Mouse (Mus musculus): ENCODE measurements around the gene Rwdd2b. TPM values are rescaled to one million over a fixed set of nuclear protein-coding genes. Genes with fewer than 3 reads are reported as not detected.

The Rwdd2b gene
- polyA plus RNA-seq (2015; fragmentation: Nextera tagmentation; extraction: Ambion mirVana): 13.3 and 13.5 TPM in 2 replicates

DNA sequence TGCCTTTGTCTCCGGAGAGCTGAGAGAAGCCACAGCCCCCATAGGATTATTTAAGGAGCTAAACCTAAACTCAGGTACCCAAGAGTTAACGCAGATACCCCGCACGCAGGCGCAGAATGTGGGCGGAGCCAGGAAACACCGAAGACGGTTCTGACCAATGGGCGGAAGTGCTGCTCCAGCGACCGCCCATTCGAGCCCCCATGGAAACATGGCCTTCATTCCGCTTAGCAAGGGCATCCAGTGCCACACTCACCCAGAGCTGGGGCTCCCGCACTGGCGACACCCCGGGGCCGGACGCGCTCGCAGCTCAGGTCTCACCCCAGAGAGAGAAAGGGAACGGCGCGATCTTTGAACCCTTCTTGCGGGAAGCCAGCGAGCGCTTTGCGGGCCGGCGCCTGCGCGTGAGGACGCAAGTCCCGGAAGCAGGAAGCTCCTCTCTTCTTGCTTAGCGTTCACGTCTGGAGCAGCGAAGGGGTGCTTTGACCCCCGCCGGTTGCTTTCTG is at the start of gene Rwdd2b:
TSS of gene Rwdd2b (minus strand) at position 390 of the 503 bp plus-strand sequence.
- Histone ChIP-seq H3K4me3 (peak within 1 kb of the TSS; percentile 69), H3K9ac (peak within 1 kb of the TSS; percentile 87), H3K36me3 (no peaks in the 10 kb centered on the region), H3K4me1 (replicated peaks) (peaks cover 17% of the 10 kb centered on the region), H3K27ac (replicated peaks) (peak within 1 kb of the TSS; percentile 95), H3K4me2 (peak within 1 kb of the TSS; percentile 71), H3K27me3 (peaks cover 6% of the 10 kb centered on the region; the same call in 1 of the 2 replicates), H3K9me3 (no peaks in the 10 kb centered on the region)
- peak; percentile 97 for ATAC-seq (ENCODE audit: low read depth)
- WGBS: under 1% methylated on average over 38 of the region's 38 CpGs

DNA sequence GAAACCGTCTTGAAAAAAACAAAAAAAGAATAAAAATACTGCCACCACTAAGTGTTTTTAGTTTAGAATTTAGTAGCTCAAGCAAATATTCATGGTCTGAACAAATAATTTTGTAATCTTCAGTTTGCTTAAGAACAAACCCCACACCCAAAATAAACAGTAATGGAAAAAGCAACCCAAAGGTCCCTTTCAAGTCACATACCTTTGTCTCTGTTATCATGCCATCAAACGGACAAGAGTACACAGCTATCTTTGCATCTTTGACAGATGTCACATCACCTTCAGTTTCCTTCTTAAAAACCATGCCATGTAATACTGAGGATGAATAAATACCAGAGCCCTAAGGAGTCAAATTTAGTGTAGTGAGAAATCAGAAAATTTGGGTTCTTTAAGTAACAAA is 48.2 kb upstream of the Rwdd2b start:
- Histone ChIP-seq H3K9ac (no peak overlapping the region), H3K27ac (replicated peaks) (no peak overlapping the region), H3K4me2 (no peak overlapping the region), H3K4me1 (replicated peaks) (no peaks in the 10 kb centered on the region), H3K4me3 (no peak overlapping the region), H3K36me3 (peaks cover 98% of the 10 kb centered on the region), H3K9me3 (no peaks in the 10 kb centered on the region), H3K27me3 (no peaks in the 10 kb centered on the region)
- no peak for ATAC-seq (ENCODE audit: low read depth)
- WGBS: 89% methylated on average over 2 of the region's 2 CpGs

DNA sequence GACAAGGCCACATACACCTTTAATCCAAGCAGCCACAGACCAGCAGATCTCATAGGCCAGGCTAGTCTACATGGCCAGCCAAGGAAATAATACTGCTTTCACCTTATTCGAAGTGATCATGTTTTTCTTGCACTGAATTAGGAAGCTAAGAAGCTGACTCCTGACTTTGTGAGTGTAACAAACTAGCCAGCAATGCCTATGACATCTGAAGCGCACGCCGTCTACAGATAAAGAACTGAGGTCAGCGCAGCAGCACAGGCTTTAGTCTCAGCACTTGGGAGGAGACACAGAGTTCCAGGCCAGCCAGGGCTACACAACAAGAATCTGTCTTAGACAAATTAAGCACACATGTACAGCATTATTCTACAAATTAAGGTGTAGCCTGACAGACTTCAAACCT is 46.4 kb upstream of the Rwdd2b start:
- Histone ChIP-seq H3K27me3 (no peaks in the 10 kb centered on the region), H3K4me2 (no peak overlapping the region), H3K4me1 (replicated peaks) (no peaks in the 10 kb centered on the region), H3K9ac (no peak overlapping the region), H3K36me3 (peaks cover 96% of the 10 kb centered on the region), H3K9me3 (no peaks in the 10 kb centered on the region), H3K27ac (replicated peaks) (no peak overlapping the region), H3K4me3 (no peak overlapping the region)
- 95% methylated on average over 5 of the region's 5 CpGs for WGBS
- no peak for ATAC-seq (ENCODE audit: low read depth)

DNA sequence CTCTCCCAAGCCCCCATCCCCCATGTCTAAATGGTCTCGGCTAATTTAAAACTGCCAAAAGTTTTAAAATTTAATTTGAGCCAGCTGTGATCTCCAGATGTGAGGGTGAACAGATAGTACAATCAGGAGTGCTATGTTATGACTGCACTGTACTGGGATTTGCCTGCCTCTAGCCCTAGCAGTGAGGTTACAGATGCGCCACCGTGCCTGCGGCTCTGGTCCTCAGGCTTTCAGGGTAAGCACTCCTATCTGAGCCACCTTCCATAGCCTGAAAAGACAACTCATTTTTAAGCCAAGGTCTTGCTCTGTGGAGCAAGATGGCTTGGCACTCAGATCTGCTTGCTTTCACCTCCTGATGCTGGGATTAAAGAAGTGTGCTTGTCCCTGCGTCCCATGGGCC is 44.0 kb upstream of the Rwdd2b start:
- no peak overlapping the region for H3K9ac ChIP-seq
- H3K36me3 ChIP-seq: peaks cover 90% of the 10 kb centered on the region
- ATAC-seq (ENCODE audit: low read depth): no peak
- H3K27me3 ChIP-seq: no peaks in the 10 kb centered on the region
- no peaks in the 10 kb centered on the region for H3K4me1 ChIP-seq (replicated peaks)
- no peak overlapping the region for H3K4me3 ChIP-seq
- 96% methylated on average over 5 of the region's 5 CpGs for WGBS
- no peak overlapping the region for H3K4me2 ChIP-seq
- H3K27ac ChIP-seq (replicated peaks): no peak overlapping the region
- no peaks in the 10 kb centered on the region for H3K9me3 ChIP-seq

DNA sequence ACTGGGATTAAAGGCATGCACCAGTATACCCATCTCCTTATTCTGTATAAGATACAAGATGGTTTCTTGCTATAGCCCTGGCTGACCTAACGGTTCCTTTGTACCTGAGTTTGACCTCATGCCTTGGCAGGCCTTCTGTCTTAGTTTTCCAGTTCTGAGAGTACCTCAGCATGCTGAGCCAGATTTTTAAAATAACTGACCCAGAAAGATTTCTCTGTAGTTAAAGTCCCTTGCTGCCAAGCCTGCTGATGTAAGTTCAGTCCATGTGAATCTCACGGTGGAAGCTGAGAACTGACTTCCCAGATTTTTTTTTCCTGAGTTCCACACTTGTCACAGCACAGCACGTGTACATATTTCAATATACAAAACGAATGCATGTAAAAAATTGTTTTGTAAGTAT is 30.2 kb upstream of the Rwdd2b start:
- ATAC-seq (ENCODE audit: low read depth): no peak
- H3K4me1 ChIP-seq (replicated peaks): no peaks in the 10 kb centered on the region
- peaks cover 85% of the 10 kb centered on the region for H3K36me3 ChIP-seq
- no peak overlapping the region for H3K9ac ChIP-seq
- H3K27me3 ChIP-seq: no peaks in the 10 kb centered on the region
- H3K9me3 ChIP-seq: no peaks in the 10 kb centered on the region
- WGBS: 91% methylated on average over 4 of the region's 4 CpGs
- H3K4me3 ChIP-seq: no peak overlapping the region
- no peak overlapping the region for H3K27ac ChIP-seq (replicated peaks)
- no peak overlapping the region for H3K4me2 ChIP-seq

DNA sequence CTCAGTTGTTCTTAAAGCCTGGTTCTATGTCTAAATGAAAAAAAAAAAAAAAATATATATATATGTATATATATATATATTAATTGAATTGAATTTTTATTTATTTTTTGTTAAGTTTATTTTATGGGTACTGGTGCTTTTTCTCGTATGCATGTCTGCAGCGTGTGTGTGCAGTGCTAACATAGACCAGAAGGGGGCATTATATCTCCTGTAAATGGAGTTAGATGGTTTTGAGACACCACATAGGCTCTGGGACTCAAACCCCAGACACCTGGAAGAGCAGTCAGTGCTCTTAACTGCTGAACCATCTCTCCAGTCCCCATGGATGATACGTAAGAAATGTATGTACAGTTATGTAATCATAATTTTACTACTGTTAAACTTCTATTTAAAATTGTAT is 18.4 kb upstream of the Rwdd2b start:
- Histone ChIP-seq H3K4me3 (no peak overlapping the region), H3K4me1 (replicated peaks) (peaks cover 24% of the 10 kb centered on the region), H3K4me2 (no peak overlapping the region), H3K27ac (replicated peaks) (no peak overlapping the region), H3K9ac (no peak overlapping the region), H3K9me3 (no peaks in the 10 kb centered on the region), H3K27me3 (no peaks in the 10 kb centered on the region), H3K36me3 (peaks cover 42% of the 10 kb centered on the region)
- no peak for ATAC-seq (ENCODE audit: low read depth)
- WGBS: 96% methylated on average over 3 of the region's 3 CpGs

DNA sequence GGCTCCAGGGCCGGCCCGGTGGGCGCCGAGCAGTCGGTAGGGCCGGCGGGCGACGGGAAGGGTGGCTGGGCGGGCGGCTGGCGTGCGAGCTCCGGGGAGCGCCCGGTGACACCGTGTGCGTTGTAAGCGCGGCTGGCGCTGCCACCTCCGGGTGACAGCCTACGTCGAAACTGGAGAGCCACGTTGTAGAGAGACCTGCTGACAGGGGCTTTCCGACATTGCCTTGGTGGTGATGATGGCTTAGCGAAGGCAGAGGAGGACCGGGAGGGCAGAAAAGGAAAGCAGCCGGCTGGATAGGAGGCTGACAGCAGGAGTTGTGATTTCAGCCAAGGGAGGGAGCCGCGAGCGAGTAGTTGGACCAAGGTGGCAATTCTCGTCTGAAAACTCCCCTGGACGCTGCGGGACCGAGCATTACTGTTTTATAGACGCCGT is 14.8 kb upstream of the Rwdd2b start:
- Histone ChIP-seq H3K27me3 (no peaks in the 10 kb centered on the region), H3K9ac (peak overlapping the region; percentile 88), H3K4me2 (peak overlapping the region; percentile 97), H3K4me1 (replicated peaks) (peaks cover 24% of the 10 kb centered on the region), H3K27ac (replicated peaks) (peak overlapping the region; percentile 85), H3K36me3 (peaks cover 15% of the 10 kb centered on the region; the same call in 1 of the 2 replicates), H3K9me3 (no peaks in the 10 kb centered on the region), H3K4me3 (peak overlapping the region; percentile 83)
- under 1% methylated on average over 38 of the region's 38 CpGs for WGBS
- peak; percentile 30 for ATAC-seq (ENCODE audit: low read depth)

DNA sequence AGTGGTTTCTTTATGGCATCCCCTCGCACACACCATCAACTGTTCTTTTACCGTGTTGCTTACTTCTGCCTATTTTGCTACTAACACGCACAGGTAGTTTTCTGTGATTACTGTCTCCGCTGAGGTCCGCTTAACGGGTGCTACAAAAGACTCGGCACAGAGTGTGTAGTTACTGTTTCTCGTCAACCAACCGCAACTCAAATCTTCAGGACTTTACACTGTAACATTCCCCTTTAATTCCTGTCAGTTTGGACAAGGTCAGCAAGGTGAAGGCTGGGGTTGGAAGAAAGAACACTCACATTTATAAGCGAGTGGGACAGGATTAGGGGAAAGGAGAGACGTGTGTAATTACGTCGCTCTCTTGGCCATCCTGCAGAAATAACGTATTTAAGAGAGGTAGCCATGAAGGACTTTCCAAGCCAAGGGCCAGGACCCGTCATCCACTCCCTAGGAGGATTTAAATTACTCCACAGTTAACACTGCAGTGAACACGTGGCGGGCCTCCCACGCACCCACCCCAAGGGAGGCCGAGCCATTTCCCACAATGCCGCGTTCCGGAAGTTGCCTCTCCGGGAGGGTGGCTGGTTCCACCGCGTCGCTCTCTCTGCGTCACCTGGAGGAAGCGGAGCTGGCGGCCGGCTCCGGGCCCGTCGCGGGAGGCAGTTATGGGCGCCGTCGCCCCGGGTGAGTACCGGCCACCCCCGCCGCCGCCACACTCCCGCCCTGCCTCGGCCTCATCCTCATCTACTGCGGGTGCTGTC is 14.2 kb upstream of the Rwdd2b start, which contains the start of gene Usp16:
TSS of gene Usp16 (plus strand) at position 285 of the 761 bp plus-strand sequence.
- peaks cover 24% of the 10 kb centered on the region for H3K4me1 ChIP-seq (replicated peaks)
- H3K9ac ChIP-seq: peak within 1 kb of the TSS; percentile 88
- peak within 1 kb of the TSS; percentile 83 for H3K4me3 ChIP-seq
- peak; percentile 98 for ATAC-seq (ENCODE audit: low read depth)
- peaks cover 12% of the 10 kb centered on the region; the same call in 1 of the 2 replicates for H3K36me3 ChIP-seq
- peak within 1 kb of the TSS; percentile 97 for H3K4me2 ChIP-seq
- no peaks in the 10 kb centered on the region for H3K9me3 ChIP-seq
- peak within 1 kb of the TSS; percentile 85 for H3K27ac ChIP-seq (replicated peaks)
- H3K27me3 ChIP-seq: no peaks in the 10 kb centered on the region
- 9% methylated on average over 45 of the region's 45 CpGs for WGBS

DNA sequence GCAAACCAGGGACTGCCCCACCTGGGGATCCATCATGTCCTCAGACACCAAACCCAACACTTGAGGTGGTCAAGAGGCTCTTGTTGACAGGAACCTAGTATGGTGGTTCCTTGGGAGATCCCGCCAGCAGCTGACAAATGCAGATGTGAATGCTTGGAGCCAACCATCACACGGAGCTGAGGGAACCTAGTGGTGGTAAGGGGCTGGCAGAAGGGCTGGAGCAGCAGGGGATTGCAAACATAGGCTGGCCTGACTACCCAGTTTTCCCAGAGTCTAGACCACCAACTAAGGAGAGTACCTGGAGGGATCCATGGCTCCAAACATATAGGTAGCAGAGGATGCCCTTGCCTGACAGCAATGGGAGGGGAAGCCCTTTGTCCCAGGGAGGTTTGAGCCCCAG is 12.9 kb upstream of the Rwdd2b start:
- no peak overlapping the region for H3K4me2 ChIP-seq
- H3K27me3 ChIP-seq: no peaks in the 10 kb centered on the region
- peaks cover 24% of the 10 kb centered on the region for H3K4me1 ChIP-seq (replicated peaks)
- no peaks in the 10 kb centered on the region for H3K9me3 ChIP-seq
- 95% methylated on average over 2 of the region's 2 CpGs for WGBS
- no peak overlapping the region for H3K27ac ChIP-seq (replicated peaks)
- ATAC-seq (ENCODE audit: low read depth): no peak
- no peak overlapping the region for H3K9ac ChIP-seq
- 0 out of 2 replicates have a peak, but pooled peaks cover under 1% of the 10 kb centered on the region for H3K36me3 ChIP-seq
- H3K4me3 ChIP-seq: no peak overlapping the region

DNA sequence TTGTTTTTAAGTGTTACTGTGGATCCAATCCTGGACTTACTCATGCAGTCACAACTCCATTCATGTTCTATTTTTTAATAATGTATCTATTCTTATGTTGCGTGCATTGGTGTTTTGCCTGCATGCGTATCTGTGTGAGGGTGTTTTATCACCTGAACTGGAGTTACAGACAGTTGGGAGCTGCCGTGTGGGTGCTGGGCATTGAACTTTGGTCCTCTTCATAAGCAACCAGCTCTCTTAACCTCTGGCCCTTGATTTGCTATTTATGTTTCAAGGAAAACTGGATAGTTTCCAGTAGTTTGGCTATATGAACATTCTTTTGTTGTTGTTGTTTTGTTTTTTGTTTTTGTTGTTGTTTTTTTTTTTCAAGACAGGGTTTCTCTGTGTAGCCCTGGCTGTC is 5.2 kb upstream of the Rwdd2b start:
- WGBS: 94% methylated on average over 3 of the region's 3 CpGs
- no peak for ATAC-seq (ENCODE audit: low read depth)
- Histone ChIP-seq H3K4me3 (no peak overlapping the region), H3K4me1 (replicated peaks) (peaks cover 12% of the 10 kb centered on the region), H3K36me3 (no peaks in the 10 kb centered on the region), H3K27ac (replicated peaks) (no peak overlapping the region), H3K27me3 (peaks cover 9% of the 10 kb centered on the region; the same call in 1 of the 2 replicates), H3K4me2 (no peak overlapping the region), H3K9me3 (no peaks in the 10 kb centered on the region), H3K9ac (no peak overlapping the region)

DNA sequence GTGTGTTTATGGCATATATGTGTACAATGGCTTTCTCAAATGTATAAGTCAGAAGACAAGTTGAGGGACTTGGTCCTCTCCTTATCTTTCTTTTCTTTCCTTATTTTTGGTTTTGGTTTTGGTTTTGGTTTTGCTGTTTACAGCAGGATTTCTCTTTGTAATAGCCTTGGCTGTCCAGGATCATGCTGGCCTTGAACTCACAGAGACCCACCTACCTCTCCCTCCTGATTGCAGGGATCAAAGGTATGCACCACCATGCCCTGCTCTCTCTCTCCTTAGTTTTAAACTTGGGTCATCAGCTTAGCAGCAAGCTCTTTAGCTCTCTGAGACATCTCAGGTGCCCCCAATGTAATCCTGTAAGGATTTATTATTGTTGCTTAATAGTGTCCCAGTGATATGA is 4.7 kb upstream of the Rwdd2b start:
- Histone ChIP-seq H3K9me3 (no peaks in the 10 kb centered on the region), H3K4me3 (no peak overlapping the region), H3K27me3 (peaks cover 9% of the 10 kb centered on the region; the same call in 1 of the 2 replicates), H3K36me3 (no peaks in the 10 kb centered on the region), H3K4me2 (no peak overlapping the region), H3K4me1 (replicated peaks) (peaks cover 12% of the 10 kb centered on the region), H3K27ac (replicated peaks) (no peak overlapping the region), H3K9ac (no peak overlapping the region)
- no peak for ATAC-seq (ENCODE audit: low read depth)

DNA sequence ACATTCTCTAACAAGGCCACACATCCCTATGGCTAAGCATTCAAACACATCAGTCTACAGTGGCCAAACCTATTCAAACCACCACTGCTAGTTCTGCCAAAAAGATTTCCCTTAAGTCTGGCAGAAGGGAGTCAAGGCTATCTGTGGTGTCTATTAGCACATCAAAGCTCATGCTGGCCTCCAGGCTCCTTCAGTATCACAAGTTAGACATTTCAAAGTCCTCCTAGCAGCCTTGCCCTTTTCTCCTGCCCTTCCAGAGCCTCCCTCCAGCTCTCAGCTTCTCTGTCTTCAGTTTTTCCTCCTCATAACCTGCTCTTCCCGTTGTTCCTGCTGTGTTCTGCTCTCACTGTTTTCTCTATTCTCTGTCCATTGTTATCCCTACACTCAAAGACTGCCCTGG is 3.7 kb upstream of the Rwdd2b start:
- ATAC-seq (ENCODE audit: low read depth): no peak
- no peak overlapping the region for H3K4me2 ChIP-seq
- H3K9me3 ChIP-seq: no peaks in the 10 kb centered on the region
- no peak overlapping the region for H3K4me3 ChIP-seq
- H3K9ac ChIP-seq: no peak overlapping the region
- H3K27ac ChIP-seq (replicated peaks): no peak overlapping the region
- peaks cover 17% of the 10 kb centered on the region for H3K4me1 ChIP-seq (replicated peaks)
- peaks cover 9% of the 10 kb centered on the region; the same call in 1 of the 2 replicates for H3K27me3 ChIP-seq
- WGBS: 48% methylated on average over 1 of the region's 1 CpGs
- no peaks in the 10 kb centered on the region for H3K36me3 ChIP-seq

Data from neural tube, embryonic 13.5 days (tissue).